Mouse (Mus musculus) urinary bladder, postnatal 14 days (tissue): ENCODE data around the gene Ctsz.

Experiments
- DNase-seq: peaks from one replicate; pipeline ENCODE4 v3.0.0; 2021; ENCODE audit warnings: low spot score

Ctsz gene

GRCm38 (mm10) chr2:174438737-174439449, at the start of gene Ctsz:
Gene Ctsz, minus strand, starts transcription at chr2:174439039.
- peak; percentile 65 for DNase-seq

- DNase-seq = no peak
These were observed 48.2 kb upstream of the Ctsz start for GRCm38 (mm10) chr2:174487005-174487404.

- DNase-seq = no peak
These were observed 39.9 kb upstream of the Ctsz start for GRCm38 (mm10) chr2:174478746-174479145.

GRCm38 (mm10) chr2:174477543-174478319, 38.9 kb upstream of the Ctsz start:
- DNase-seq = no peak

DNA sequence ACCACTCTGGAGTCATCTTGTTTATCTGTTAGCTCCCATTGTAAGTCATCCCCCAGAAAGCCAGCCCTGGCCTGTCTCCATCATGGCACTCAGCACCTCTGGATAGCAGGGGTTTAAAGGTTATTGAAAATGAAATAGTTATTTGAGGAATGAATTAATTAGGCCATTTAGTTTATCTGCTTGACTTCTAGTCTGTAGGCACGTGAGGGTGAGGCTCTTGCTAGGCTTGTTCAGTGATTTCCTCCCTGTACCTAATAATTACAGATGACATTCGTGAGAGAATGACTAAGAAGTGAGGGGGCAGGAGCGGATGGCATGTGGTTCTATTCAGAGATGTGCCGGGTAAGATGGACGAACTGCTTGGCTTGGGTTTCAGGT, 34.7 kb upstream of the Ctsz start:
- no peak for DNase-seq

DNA sequence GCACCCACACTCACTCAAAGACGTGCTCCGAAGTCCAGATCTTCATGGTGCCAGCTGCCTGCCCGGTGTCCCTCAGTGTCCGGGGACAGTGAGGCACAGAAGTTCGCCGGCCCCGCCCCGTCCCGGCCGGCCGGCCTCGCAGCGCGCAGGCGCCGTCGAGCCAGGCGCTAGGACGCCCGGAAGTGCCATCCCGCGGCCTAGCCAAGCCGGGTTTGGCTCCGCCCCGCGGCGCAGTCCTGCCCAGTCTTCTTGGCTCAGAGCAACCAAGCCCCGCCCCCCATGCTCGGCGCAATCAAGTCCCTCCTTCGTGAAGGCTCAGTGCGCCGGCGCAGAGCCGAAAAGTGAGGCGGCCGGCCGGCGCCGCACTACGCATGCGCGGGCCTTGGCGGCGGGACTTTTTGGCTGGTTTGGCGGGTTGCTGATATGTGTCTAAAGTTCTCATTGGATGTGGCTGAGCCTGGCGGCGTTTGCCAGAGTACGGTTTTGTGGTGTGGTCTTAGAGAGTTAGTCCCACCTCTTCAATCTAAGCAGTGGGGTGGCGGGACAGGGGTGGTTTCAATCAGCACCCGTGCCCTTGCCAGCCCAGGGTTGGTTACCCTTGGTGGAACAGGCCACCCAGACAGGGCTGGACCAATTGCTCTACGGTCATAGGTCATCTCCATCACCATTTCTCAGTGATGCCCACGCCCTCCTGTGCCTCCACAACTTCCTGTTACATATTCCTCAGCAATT, 34.1 kb upstream of the Ctsz start, which contains the start of gene Prelid3b:
Gene Prelid3b, minus strand, starts transcription at position 264 of the 732 bp plus-strand sequence.
- DNase-seq = peak; percentile 100

GRCm38 (mm10) chr2:174472407-174472806, 33.6 kb upstream of the Ctsz start:
- DNase-seq = no peak

DNA sequence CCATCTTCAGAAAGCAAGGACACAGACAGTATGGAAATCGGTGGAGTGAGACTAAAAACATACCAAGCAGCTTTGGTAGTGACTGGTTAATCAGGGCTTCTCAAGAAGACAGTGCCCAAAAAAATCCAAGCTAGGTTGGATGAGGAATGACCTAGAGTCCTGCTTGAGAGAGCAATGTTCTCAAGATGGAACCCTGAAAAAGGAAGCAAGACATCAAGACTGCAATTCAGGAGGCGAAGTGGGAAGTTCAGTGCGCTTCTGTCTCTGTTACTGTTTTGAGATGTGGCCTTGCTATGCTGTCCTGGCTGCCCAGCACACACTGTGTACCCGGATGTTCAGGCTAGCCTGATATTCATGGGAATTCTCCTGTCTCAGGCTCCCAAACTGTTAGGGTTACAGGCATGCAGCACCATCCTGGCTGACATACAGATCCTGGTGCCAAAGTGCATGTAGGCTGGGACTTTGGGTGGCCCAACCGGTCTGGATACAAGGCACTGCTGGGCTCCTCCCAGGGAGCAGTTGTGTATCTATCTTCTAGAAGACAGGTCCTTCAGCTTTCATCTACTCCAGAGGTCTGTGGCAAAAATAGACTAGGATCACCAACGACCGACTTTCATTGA, 32.1 kb upstream of the Ctsz start:
- no peak for DNase-seq

DNA sequence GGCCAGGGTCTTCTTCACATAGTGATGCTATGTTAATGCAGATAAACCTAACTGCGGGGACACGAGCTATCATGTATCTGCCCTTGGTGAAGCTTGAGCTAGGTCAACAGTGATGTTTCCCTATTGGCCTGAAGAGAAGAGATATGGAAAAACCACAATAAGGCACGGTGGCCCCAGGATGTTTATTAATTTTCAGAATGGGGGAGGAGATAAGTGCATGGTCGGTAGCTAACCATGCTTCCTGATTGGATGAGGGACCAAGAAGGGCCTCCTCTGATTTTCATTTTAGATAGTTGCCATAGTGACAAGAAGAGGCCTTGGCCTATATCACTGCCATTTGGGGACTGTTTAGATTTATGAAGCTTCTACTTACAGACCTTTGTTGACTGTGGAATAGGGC, 31.5 kb upstream of the Ctsz start:
- DNase-seq = no peak

DNA sequence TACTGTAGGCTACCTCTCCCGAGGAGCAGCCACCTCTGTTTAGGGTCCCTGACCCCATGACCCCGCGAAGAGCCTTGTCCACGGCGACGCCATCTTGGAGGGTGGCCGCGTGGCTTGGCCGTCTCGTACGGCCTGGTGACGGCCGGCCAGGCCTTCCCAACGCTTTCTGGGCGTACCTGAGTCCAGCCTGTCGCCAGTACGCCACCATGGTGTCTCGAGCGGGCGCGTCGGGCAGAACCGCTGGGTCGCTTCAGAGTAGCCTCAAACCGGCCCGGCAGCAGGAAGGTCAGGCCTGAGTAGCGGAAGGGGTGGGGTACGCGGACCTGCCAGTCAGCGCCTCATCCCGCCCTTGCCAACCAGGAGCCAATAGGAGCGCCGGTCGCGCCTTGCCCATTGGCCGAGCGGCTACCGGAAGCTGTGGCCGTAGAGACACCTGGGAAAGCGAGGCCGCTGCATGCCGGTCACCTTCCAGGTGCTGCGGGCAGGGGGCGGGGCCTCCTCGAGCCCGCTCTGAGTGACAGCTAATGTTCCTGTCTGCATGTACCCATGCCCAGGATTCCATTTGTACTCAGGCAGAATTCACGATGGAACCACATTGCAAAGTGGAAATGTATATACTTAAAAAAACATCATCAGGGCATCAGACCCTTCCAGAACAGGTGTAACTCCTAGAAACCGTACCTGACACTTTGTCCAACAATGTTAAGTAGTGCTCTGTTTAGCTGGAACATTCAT, 25.1 kb upstream of the Ctsz start, which contains the start of gene Atp5e:
Gene Atp5e, minus strand, starts transcription at position 317 of the 735 bp plus-strand sequence.
- peak; percentile 97 for DNase-seq

DNA sequence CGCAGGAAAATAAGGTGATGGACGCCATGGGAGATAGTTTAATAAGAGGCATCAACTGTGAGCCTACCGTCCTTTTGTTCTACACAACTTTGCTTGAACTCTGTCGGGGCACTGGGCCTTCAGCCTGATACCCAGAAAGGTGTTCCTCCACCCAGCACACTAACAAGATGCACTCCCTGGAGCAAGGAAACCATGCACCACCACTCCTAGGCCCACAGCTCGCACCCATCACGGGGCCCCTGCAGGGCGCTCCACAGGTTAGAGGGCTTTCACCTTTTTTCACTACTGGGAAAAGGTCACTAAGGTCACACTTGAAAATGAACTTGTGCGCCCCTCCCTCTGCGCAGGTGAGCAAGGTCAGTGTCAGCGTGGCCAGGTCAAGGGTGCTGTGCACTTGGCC, 24.5 kb upstream of the Ctsz start:
- no peak for DNase-seq

DNA sequence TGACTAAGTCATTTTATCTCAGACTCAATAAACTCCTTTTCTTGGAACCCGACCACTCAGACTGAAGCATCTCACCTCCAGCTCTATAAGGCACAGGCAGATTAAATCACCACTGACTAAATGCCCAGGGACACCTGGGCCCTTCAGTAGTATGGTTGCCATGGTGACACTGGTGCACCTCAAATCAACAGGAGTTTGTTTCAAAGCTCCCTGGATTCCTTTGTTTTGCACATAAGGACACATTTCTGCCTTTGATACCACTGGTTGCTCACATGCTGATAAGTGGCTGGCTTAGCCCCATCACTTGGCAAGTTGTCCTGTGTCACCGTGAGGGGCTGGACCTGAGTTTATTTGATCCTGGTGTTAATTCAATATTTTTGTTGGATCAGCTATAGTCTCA, 20.5 kb upstream of the Ctsz start:
- DNase-seq = no peak

GRCm38 (mm10) chr2:174453681-174454080, 14.8 kb upstream of the Ctsz start:
- DNase-seq = no peak

DNA sequence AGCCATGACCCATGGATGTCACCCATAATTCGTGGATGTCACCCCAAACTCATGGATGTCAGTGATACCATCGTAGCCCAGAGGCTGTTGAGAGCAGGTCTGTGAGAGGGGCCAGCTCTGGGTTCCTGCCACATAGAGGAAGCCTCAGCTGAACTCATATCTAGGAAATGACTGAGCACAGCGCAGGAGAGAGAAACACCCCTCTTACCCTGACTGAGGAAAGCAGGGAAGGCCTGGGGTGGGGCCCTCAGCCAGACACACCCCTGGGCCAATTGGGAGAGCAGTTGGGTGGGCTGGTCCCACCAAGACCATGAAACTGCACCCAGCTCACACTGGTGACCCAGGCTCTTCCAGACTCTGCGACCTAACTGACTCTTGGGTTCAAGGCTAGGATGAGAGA, 11.5 kb upstream of the Ctsz start, which contains the start of gene Tubb1:
Gene Tubb1, plus strand, starts transcription at position 343 of the 400 bp plus-strand sequence.
- DNase-seq = no peak

GRCm38 (mm10) chr2:174448405-174448804, 9.6 kb upstream of the Ctsz start:
- DNase-seq = no peak

GRCm38 (mm10) chr2:174446905-174447304, 8.1 kb upstream of the Ctsz start:
- no peak for DNase-seq

DNA sequence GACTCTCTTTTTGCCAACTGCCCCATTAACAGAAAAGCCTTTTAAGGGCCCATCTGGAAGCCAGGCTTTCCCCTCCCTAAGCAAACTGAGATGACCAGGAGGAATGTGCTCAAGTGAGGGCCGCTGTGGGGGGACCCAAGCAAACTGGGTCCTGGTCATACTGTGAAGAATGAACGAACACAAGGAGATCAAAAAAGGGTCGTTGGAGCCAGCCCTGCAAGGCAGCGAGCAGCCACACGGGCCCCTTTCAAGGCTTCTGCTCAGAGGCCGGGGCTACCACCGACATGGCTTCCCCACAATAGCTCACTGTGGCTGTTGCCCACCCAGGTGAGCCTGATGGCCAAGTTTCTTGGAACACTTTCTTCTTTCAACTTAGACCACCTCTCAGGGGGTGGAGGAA, 7.7 kb upstream of the Ctsz start:
- no peak for DNase-seq

DNA sequence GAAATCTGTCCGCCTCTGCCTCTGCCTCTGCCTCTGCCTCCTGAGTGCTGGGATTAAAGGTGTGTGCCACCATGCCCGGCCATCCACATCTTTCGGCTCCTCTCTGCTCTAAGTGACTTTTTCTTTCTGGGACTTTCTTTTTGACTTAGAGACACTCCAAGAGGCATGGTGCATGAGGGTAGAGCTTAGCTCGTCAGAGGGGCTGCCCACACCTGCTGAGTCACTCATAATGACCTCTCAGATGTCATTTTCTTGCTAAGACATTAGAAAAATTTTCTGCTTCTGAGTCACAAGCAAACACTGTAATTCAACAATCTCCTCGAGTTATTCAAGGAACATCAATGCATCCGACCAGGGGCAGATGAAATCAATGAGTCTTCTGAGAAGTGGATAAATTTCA, 6.2 kb upstream of the Ctsz start:
- no peak for DNase-seq

DNA sequence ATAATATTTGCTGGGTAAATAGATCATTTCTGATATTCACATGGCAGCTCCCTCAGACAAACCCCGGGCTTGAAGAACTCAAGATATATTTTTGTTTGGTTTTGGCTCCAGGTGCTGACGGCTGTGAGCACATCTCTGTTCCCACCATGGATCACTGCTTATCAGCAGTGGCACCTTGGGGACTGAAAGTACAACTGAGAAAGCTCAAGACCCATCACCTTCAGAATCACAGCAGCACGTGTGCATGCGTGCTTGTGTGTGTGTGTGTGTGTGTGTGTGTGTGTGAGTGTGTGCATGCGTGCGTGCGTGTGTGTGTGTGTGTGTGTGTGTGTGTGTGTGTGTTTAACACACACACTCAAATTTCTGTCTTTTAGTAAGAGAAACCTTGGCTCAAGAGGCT, 5.5 kb upstream of the Ctsz start:
- DNase-seq = no peak

DNA sequence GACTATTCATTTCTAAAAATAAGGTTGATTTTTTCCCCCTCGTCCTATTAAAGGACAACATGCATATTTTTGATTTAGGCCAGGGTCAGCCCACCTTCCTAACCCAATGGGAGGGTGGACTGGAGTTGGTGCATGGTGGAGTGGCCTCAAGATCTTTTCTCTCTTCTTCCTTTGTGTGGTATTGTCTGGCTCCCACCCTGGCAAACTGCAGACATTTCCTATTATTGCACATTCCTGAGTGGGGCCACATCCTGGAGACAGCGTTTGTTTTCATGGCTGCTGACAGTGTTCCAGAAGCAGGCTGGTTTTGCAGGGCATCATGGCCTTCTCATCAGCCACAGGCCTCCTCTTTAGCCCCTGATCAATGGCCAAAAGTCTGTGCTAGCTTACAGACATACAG, 4.2 kb upstream of the Ctsz start:
- no peak for DNase-seq

GRCm38 (mm10) chr2:174442460-174442859, 3.6 kb upstream of the Ctsz start:
- DNase-seq = no peak

DNA sequence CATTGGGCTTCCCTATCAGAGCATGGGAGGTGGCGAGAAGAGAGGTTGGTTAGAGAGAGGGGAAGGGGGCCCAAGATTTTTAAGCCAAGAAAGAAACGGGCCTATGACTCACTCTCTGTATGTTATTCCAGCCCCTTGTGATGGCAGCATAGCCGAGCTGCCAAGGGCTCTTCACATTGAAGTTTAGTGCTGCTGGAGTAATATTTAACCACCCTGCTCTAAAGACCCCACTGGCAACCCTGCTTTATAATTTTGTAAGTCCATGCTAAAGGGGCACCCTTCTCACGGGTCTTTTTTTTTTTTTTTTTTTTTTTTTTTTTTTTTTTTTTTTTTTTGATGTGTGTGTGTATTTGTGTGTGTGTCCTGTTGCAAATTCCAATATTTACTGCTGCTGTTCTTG, 3.1 kb upstream of the Ctsz start:
- no peak for DNase-seq
